Mouse (Mus musculus) liver, embryonic 14.5 days (tissue): ENCODE results near the gene Lims1. TPM values are rescaled to one million over a fixed set of nuclear protein-coding genes. Genes with fewer than 3 reads are reported as not detected.
A peak's percentile ranks its signal among the peaks of the same experiment; 100 is the strongest.

Experiments used
- ATAC-seq: fragments of 200-750 bp; cut with Nextera tagmentation; 2 replicates; pipeline ENCODE4 v1.8.0; 2017; ENCODE audit warnings: moderate number of reproducible peaks, mild to moderate bottlenecking, moderate library complexity; ENCODE audit not compliant: insufficient read depth
- DNase-seq, 3 experiments: peaks; one replicate each; pipeline ENCODE4 v3.0.0-alpha.2; 2012 to 2013; ENCODE audit warnings: low read depth in 3 of 3, low spot score in 3 of 3
- H3K27ac ChIP-seq: fragments of 300-500 bp; sonication (generic); 2 replicates; pipeline ENCODE4 v1.5.1; 2014; ENCODE audit warnings: moderate library complexity, mild to moderate bottlenecking, control low read depth, inconsistent platforms
- H3K27me3 ChIP-seq: fragments of 300-500 bp; sonication (generic); 2 replicates; pipeline ENCODE4 v1.6.1; 2014; ENCODE audit warnings: mild to moderate bottlenecking, low read length, moderate library complexity; ENCODE audit not compliant: control insufficient read depth, insufficient read depth
- H3K36me3 ChIP-seq: fragments of 300-500 bp; sonication (generic); replicated peaks from 2 replicates; pipeline ENCODE4 v1.6.1; 2014; ENCODE audit warnings: low read depth; ENCODE audit not compliant: control insufficient read depth, insufficient read depth
- H3K4me1 ChIP-seq, 2 experiments: fragments of 200-500 bp in 1 of 2; fragments of 300-500 bp in 1 of 2; sonication (generic) in 1 of 2; replicated peaks; 2 replicates each; pipeline ENCODE4 v1.6.1; 2012 to 2014; ENCODE audit warnings: antibody characterized with exemption in 1 of 2, inconsistent platforms in 1 of 2, low read length in 1 of 2; ENCODE audit not compliant: control insufficient read depth in 2 of 2, insufficient read depth in 2 of 2
- H3K4me2 ChIP-seq: fragments of 300-500 bp; sonication (generic); 2 replicates; pipeline ENCODE4 v1.6.1; 2014; ENCODE audit warnings: low read depth, mild to moderate bottlenecking, control low read depth, moderate library complexity
- H3K4me3 ChIP-seq, 2 experiments: fragments of 200-500 bp in 1 of 2; fragments of 300-500 bp in 1 of 2; sonication (generic) in 1 of 2; 2 replicates each; pipeline ENCODE4 v1.5.1; 2012 to 2014; ENCODE audit warnings: low read depth in 2 of 2, low read length in 2 of 2, mild to moderate bottlenecking in 2 of 2, control low read depth in 1 of 2, inconsistent platforms in 1 of 2, moderate library complexity in 1 of 2; ENCODE audit not compliant: insufficient read depth in 1 of 2
- H3K9ac ChIP-seq: fragments of 300-500 bp; sonication (generic); replicated peaks from 2 replicates; pipeline ENCODE4 v1.6.1; 2014; ENCODE audit warnings: mild to moderate bottlenecking, control low read depth, moderate library complexity
- H3K9me3 ChIP-seq: fragments of 300-500 bp; sonication (generic); 2 replicates; pipeline ENCODE4 v1.6.1; 2016; ENCODE audit warnings: low read length, mixed read lengths; ENCODE audit not compliant: control insufficient read depth
- CTCF ChIP-seq: IDR thresholded peaks from 2 replicates; pipeline ENCODE4 v1.5.1; 2016; ENCODE audit warnings: antibody characterized with exemption, low read depth, control low read depth
- EP300 ChIP-seq: IDR thresholded peaks from 2 replicates; pipeline ENCODE4 v1.6.1; 2016; ENCODE audit warnings: antibody characterized with exemption, low read depth
- WGBS: fragments of 180-500 bp; shearing (Covaris S2); extraction: QIAGEN DNeasy Blood & Tissue Kit; methylation state at CpG from one replicate; pipeline ENCODE4 v1.1.7; 2014; ENCODE audit not compliant: insufficient replicate concordance; 5-methylcytosine and 5-hydroxymethylcytosine counted together
- polyA plus RNA-seq, 2 experiments: library from polyadenylated mRNA; depleted of rRNA in 1 of 2; stranded (reverse) in 1 of 2; unstranded in 1 of 2; fragments of >200 nt; fragmentation: Nextera tagmentation in 1 of 2; extraction: Ambion mirVana in 1 of 2; gene quantifications; 2 replicates each; pipeline versions ENCODE4 v1.2.1 to v1.2.3; 2012 to 2014

Lims1 gene
- polyA plus RNA-seq, 2 experiments = 20.9 to 69.0 TPM

GRCm38 (mm10) chr10:58362745-58363144 is 39.5 kb downstream of the Lims1 start:
- Histone ChIP-seq H3K27me3 (no peaks in the 10 kb centered on the region), H3K4me3 (no peak overlapping the region), H3K4me1 (peaks cover 20 to 29% of the 10 kb centered on the region in 2 experiments), H3K27ac (no peak overlapping the region), H3K9ac (no peak overlapping the region), H3K36me3 (no peaks in the 10 kb centered on the region; the same call in 1 of the 2 replicates), H3K9me3 (no peaks in the 10 kb centered on the region), H3K4me2 (no peak overlapping the region)
- ATAC-seq = no peak
- WGBS = 46% methylated on average over 1 of the region's 1 CpGs
- no peak for DNase-seq
- no peak for TF ChIP-seq EP300
- peak; percentile 58 for TF ChIP-seq CTCF

- H3K27ac ChIP-seq = no peak overlapping the region
- no peak for TF ChIP-seq EP300
- no peak for TF ChIP-seq CTCF
- H3K9me3 ChIP-seq = no peaks in the 10 kb centered on the region
- peak overlapping the region; percentile 4; the same call in 1 of the 2 replicates for H3K4me2 ChIP-seq
- ATAC-seq = 0 out of 2 replicates have a peak, but pooled peaks have one; percentile 22
- WGBS = 68% methylated on average over 5 of the region's 5 CpGs
- H3K4me1 ChIP-seq = peaks cover 40 to 47% of the 10 kb centered on the region in 2 experiments
- no peaks in the 10 kb centered on the region; the same call in 1 of the 2 replicates for H3K36me3 ChIP-seq
- H3K4me3 ChIP-seq = no peak overlapping the region
- no peak for DNase-seq
- no peaks in the 10 kb centered on the region for H3K27me3 ChIP-seq
- H3K9ac ChIP-seq = no peak overlapping the region; the same call in 1 of the 2 replicates
Observed at GRCm38 (mm10) chr10:58364770-58365515, 41.7 kb downstream of the Lims1 start.

GRCm38 (mm10) chr10:58368791-58369706 is 45.8 kb downstream of the Lims1 start:
- Histone ChIP-seq H3K36me3 (no peaks in the 10 kb centered on the region; the same call in 1 of the 2 replicates), H3K27me3 (no peaks in the 10 kb centered on the region), H3K4me2 (peak overlapping the region; percentile 54), H3K9me3 (no peaks in the 10 kb centered on the region), H3K4me1 (peaks cover 64 to 67% of the 10 kb centered on the region in 2 experiments), H3K9ac (peak overlapping the region; percentile 1), H3K27ac (peak overlapping the region; percentile 43), H3K4me3 (no peak overlapping the region)
- peak; percentile 29; the same call in 1 of the 2 replicates for ATAC-seq
- no peak for DNase-seq
- WGBS = 68% methylated on average over 7 of the region's 7 CpGs
- TF ChIP-seq CTCF = no peak
- TF ChIP-seq EP300 = no peak

- Histone ChIP-seq H3K27me3 (no peaks in the 10 kb centered on the region), H3K4me3 (no peak overlapping the region), H3K4me1 (peaks cover 65 to 68% of the 10 kb centered on the region in 2 experiments), H3K9me3 (no peaks in the 10 kb centered on the region), H3K36me3 (no peaks in the 10 kb centered on the region; the same call in 1 of the 2 replicates), H3K27ac (peak overlapping the region; percentile 95), H3K4me2 (peak overlapping the region; percentile 74), H3K9ac (peak overlapping the region; percentile 1)
- DNase-seq = no peak
- TF ChIP-seq EP300 (peak; percentile 71), CTCF (no peak)
- WGBS = 2% methylated on average over 3 of the region's 3 CpGs
- peak; percentile 79 for ATAC-seq
Observed at GRCm38 (mm10) chr10:58369707-58370093, 46.4 kb downstream of the Lims1 start.

GRCm38 (mm10) chr10:58370143-58370542 is 46.9 kb downstream of the Lims1 start:
- peak overlapping the region; percentile 74 for H3K4me2 ChIP-seq
- no peak for ATAC-seq

More at GRCm38 (mm10) chr10:58370143-58370542, 46.9 kb downstream of the Lims1 start:
- no peaks in the 10 kb centered on the region; the same call in 1 of the 2 replicates for H3K36me3 ChIP-seq
- H3K27me3 ChIP-seq = no peaks in the 10 kb centered on the region
- TF ChIP-seq CTCF (no peak), EP300 (no peak)
- peak overlapping the region in 1 of 2 experiments; percentile 67; a peak in 2 of 4 replicates for H3K4me3 ChIP-seq
- peak overlapping the region; percentile 95 for H3K27ac ChIP-seq
- peak overlapping the region; percentile 92 for H3K9ac ChIP-seq
- no peaks in the 10 kb centered on the region for H3K9me3 ChIP-seq
- H3K4me1 ChIP-seq = peaks cover 60 to 64% of the 10 kb centered on the region in 2 experiments
- DNase-seq = no peak
